Mouse (Mus musculus): ENCODE data around the gene Sfxn5. TPM values are rescaled to one million over a fixed set of nuclear protein-coding genes. Genes with fewer than 3 reads are reported as not detected.

Sfxn5 gene
- polyA plus RNA-seq, 2 experiments: 0.77 to 1.2 TPM

DNA sequence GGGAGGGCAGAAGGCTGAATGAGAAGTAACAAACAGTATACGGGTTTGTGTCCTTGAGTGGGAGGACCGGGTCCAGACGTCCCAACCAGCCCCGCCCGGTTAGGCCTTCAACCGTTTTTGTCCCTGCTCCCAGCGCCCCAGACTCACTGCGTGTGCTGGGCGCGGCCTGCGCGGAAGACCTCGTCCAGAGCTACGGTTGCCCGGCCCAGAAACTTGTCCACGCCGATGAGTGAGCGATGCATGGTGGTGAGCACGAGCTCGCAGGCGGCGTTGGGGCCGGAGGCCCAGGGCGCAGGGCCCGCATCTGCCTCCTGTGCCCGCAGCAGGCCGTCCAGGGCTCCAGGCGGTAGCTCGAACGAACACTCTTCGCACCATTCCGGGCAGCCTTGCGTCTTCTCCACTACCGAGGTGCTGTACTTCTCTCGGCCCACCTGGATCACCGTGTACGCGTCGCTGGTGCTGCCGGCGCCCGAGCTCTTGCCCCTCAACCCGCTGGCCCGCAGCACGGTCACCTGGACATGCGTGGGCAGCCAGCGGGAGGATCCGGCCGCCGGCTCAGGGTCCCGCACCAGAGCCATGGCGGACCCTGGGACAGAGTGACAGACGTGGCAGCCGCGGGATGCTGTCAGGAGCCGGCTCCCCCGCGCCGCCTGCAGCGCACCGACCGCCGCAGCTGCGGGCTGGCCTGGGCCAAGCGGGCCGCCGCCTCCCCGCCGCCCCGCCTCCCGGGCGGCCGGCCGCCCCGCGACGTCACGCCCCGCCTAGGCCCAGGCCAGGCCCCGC is 40.9 kb upstream of the Sfxn5 start, which contains the start of gene Rab11fip5:
Gene Rab11fip5 (minus strand): TSS at position 684 of the 783 bp plus-strand sequence.
- Histone ChIP-seq H3K36me3 (replicated peaks; ENCODE audit: control insufficient read depth, insufficient read depth, low read depth) (no peaks in the 10 kb centered on the region), H3K9ac (replicated peaks) (peak within 1 kb of the TSS; percentile 50), H3K9me3 (ENCODE audit: control insufficient read depth, low read length) (no peaks in the 10 kb centered on the region), H3K27me3 (ENCODE audit: control insufficient read depth, insufficient read depth, low read length) (no peaks in the 10 kb centered on the region; the same call in 1 of the 2 replicates), H3K4me2 (ENCODE audit: low read depth) (peak within 1 kb of the TSS; percentile 82), H3K4me3 (ENCODE audit: insufficient read depth in 1 of 2, low read depth in 2 of 2, low read length in 2 of 2) (peak within 1 kb of the TSS; percentile 58 to 69), H3K27ac (no peak within 1 kb of the TSS), H3K4me1 (replicated peaks; ENCODE audit: control insufficient read depth in 2 of 2, insufficient read depth in 2 of 2, low read length in 1 of 2) (peaks cover 12 to 24% of the 10 kb centered on the region in 2 experiments)
- WGBS (ENCODE audit: insufficient replicate concordance): 6% methylated on average over 76 of the region's 80 CpGs
- ATAC-seq (ENCODE audit: insufficient read depth) (peak; percentile 6; the same call in 1 of the 2 replicates), DNase-seq (ENCODE audit: low read depth in 3 of 3, low spot score in 3 of 3) (no peak)
- TF ChIP-seq CTCF (IDR thresholded peaks at IDR 0.05; ENCODE audit: low read depth): no peak

DNA sequence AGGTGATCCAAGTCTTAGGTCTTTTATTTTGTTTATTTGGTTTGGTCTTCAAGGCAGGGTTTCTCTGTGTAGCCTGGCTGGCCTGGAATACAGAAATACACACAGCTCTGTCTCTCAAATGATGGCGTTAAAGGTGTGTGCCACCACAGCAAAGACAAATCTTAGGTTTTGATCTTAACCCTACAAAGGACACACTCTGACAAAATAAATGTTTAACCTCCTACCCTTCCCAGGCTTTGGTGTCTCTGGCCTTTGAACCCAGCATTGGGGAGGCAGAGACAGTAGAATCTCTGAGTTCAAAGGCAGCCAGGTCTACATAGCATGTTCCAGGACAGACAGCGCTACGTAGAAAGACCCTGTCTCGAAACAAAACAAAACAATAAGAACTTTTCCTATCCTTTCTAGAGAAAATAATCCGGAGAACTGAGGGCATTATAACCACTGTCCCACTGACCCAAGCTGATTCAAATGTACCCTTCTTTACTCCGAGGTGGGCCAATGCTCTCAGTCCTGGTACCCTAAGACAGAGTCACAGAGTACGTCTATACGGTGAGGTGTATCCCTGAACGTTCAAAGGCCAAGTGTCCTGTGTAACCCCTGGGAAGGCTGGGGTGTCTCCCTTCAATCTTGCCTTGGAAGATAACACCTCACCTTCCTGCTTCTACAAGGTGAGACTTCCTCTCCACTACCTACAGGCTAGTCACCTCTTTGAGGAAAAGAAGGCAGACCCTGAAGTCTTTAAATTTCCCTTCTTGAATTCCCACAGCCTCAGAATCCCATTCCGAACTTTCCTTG is 40.0 kb upstream of the Sfxn5 start:
- peaks cover 12 to 18% of the 10 kb centered on the region in 2 experiments for H3K4me1 ChIP-seq (replicated peaks; ENCODE audit: control insufficient read depth in 2 of 2, insufficient read depth in 2 of 2, low read length in 1 of 2)
- H3K9ac ChIP-seq (replicated peaks): no peak overlapping the region
- H3K27me3 ChIP-seq (ENCODE audit: control insufficient read depth, insufficient read depth, low read length): no peaks in the 10 kb centered on the region; the same call in 1 of the 2 replicates
- H3K36me3 ChIP-seq (replicated peaks; ENCODE audit: control insufficient read depth, insufficient read depth, low read depth): no peaks in the 10 kb centered on the region
- ATAC-seq (ENCODE audit: insufficient read depth): no peak
- no peaks in the 10 kb centered on the region for H3K9me3 ChIP-seq (ENCODE audit: control insufficient read depth, low read length)
- no peak overlapping the region for H3K27ac ChIP-seq
- TF ChIP-seq CTCF (IDR thresholded peaks at IDR 0.05; ENCODE audit: low read depth) (no peak), EP300 (IDR thresholded peaks at IDR 0.05; ENCODE audit: low read depth) (no peak)
- no peak overlapping the region for H3K4me3 ChIP-seq (ENCODE audit: insufficient read depth in 1 of 2, low read depth in 2 of 2, low read length in 2 of 2)
- H3K4me2 ChIP-seq (ENCODE audit: low read depth): peak overlapping the region; percentile 82
- DNase-seq (ENCODE audit: low read depth in 3 of 3, low spot score in 3 of 3): no peak
- 75% methylated on average over 10 of the region's 10 CpGs for WGBS (ENCODE audit: insufficient replicate concordance)

DNA sequence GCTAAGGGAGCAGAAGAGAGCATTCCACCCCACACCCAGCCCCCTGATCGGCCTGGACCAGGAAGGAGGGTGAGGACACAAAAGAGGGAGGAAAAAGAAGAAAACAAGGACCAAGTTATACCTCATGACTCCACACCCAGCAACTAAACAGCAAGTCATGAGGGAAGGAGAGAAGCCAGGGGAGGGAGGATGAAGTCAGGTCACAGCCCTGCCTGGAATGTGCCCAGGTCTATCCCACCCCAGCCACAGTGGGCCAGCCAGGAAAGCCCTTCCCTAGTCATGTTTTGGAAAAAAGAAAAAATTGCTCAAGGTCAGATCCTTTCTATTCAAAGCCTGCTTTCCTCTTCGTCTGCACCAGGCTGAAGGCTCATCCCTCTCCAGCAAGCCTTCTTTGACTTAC is 39.3 kb upstream of the Sfxn5 start:
- DNase-seq (ENCODE audit: low read depth in 3 of 3, low spot score in 3 of 3) (no peak), ATAC-seq (ENCODE audit: insufficient read depth) (no peak)
- H3K9ac ChIP-seq (replicated peaks): no peak overlapping the region
- no peak overlapping the region for H3K27ac ChIP-seq
- no peak overlapping the region for H3K4me2 ChIP-seq (ENCODE audit: low read depth)
- WGBS (ENCODE audit: insufficient replicate concordance): 53% methylated on average over 2 of the region's 2 CpGs
- H3K4me3 ChIP-seq (ENCODE audit: insufficient read depth in 1 of 2, low read depth in 2 of 2, low read length in 2 of 2): no peak overlapping the region
- no peaks in the 10 kb centered on the region; the same call in 1 of the 2 replicates for H3K27me3 ChIP-seq (ENCODE audit: control insufficient read depth, insufficient read depth, low read length)
- H3K9me3 ChIP-seq (ENCODE audit: control insufficient read depth, low read length): no peaks in the 10 kb centered on the region
- H3K4me1 ChIP-seq (replicated peaks; ENCODE audit: control insufficient read depth in 2 of 2, insufficient read depth in 2 of 2, low read length in 1 of 2): peaks cover 12 to 15% of the 10 kb centered on the region in 2 experiments
- no peaks in the 10 kb centered on the region for H3K36me3 ChIP-seq (replicated peaks; ENCODE audit: control insufficient read depth, insufficient read depth, low read depth)
- TF ChIP-seq CTCF (IDR thresholded peaks at IDR 0.05; ENCODE audit: low read depth) (no peak), EP300 (IDR thresholded peaks at IDR 0.05; ENCODE audit: low read depth) (no peak)

GRCm38 (mm10) chr6:85371859-85372405 is 38.7 kb upstream of the Sfxn5 start:
- H3K4me2 ChIP-seq (ENCODE audit: low read depth): no peak overlapping the region
- peaks cover 6 to 13% of the 10 kb centered on the region in 2 experiments for H3K4me1 ChIP-seq (replicated peaks; ENCODE audit: control insufficient read depth in 2 of 2, insufficient read depth in 2 of 2, low read length in 1 of 2)
- no peak overlapping the region for H3K4me3 ChIP-seq (ENCODE audit: insufficient read depth in 1 of 2, low read depth in 2 of 2, low read length in 2 of 2)
- no peak for DNase-seq (ENCODE audit: low read depth in 3 of 3, low spot score in 3 of 3)
- WGBS (ENCODE audit: insufficient replicate concordance): 77% methylated on average over 6 of the region's 6 CpGs
- H3K27ac ChIP-seq: no peak overlapping the region
- no peak for TF ChIP-seq EP300 (IDR thresholded peaks at IDR 0.05; ENCODE audit: low read depth)
- no peak for TF ChIP-seq CTCF (IDR thresholded peaks at IDR 0.05; ENCODE audit: low read depth)
- no peak overlapping the region for H3K9ac ChIP-seq (replicated peaks)
- no peaks in the 10 kb centered on the region; the same call in 1 of the 2 replicates for H3K27me3 ChIP-seq (ENCODE audit: control insufficient read depth, insufficient read depth, low read length)
- no peak for ATAC-seq (ENCODE audit: insufficient read depth)
- no peaks in the 10 kb centered on the region for H3K36me3 ChIP-seq (replicated peaks; ENCODE audit: control insufficient read depth, insufficient read depth, low read depth)
- no peaks in the 10 kb centered on the region for H3K9me3 ChIP-seq (ENCODE audit: control insufficient read depth, low read length)

Data from liver, embryonic 14.5 days (tissue).